Comparison of ENCODE assay signal across 26 mouse cellular contexts in genomic region chr6:50244967-50245366, GRCm38 (mm10). TPM values are rescaled to one million over a fixed set of nuclear protein-coding genes. Genes with fewer than 3 reads are reported as not detected.
A peak's percentile ranks its signal among the peaks of the same experiment; 100 is the strongest.
DNase-seq lines count a peak whose midpoint lies in the region; ATAC-seq and TF ChIP-seq lines count a peak whose summit lies in the region.
"Had no signal": no experiment of that assay in that cellular context is flagged by ENCODE, and none has a peak within 500 bp of the region (broad histone marks: within the 10 kb centered on the region; RNA-seq: fewer than 3 reads in every experiment).

No protein-coding gene starts in this region.

- peak; percentile 36 for DNase-seq in lung, postnatal 0 days (ENCODE audit: low spot score)
- DNase-seq in lung, postnatal 14 days = no peak
- peak; percentile 15 for DNase-seq in T-cell, adult 2 months (ENCODE audit: low spot score)
- DNase-seq in natural killer cell, adult 2 months (ENCODE audit: low spot score in 2 of 2) = peak; percentile 4 to 15
- no peak for DNase-seq in midbrain, postnatal 0 days (ENCODE audit: low spot score)
- no peak for DNase-seq in layer of hippocampus, postnatal 36 days
- no peak for DNase-seq in embryo, embryonic 10.5 days (ENCODE audit: low spot score)
- DNase-seq: adrenal gland, adult 2 months; cerebellum, adult 9-10 months; gastrocnemius, postnatal 36 days; kidney, postnatal 4 days; left cerebral cortex, postnatal 4 days; midbrain, embryonic 14.5 days; thymus, adult 18-20 months had no signal

- no peak overlapping the region for H3K9ac ChIP-seq in lung, postnatal 0 days (replicated peaks; ENCODE audit: low read depth)
- H3K9ac ChIP-seq in midbrain, postnatal 0 days (replicated peaks; ENCODE audit: low read length, poor library complexity, severe bottlenecking) = no peak overlapping the region
- H3K9ac ChIP-seq: embryonic facial prominence, embryonic 12.5 days; forebrain, embryonic 12.5 days; limb, embryonic 15.5 days; liver, embryonic 14.5 days; neural tube, embryonic 15.5 days had no signal

- H3K4me2 ChIP-seq in lung, postnatal 0 days (replicated peaks; ENCODE audit: low read depth, low read length) = no peak overlapping the region
- H3K4me2 ChIP-seq in midbrain, postnatal 0 days (ENCODE audit: low read depth, low read length, poor library complexity, severe bottlenecking) = no peak overlapping the region
- H3K4me2 ChIP-seq: embryonic facial prominence, embryonic 12.5 days; forebrain, embryonic 12.5 days; limb, embryonic 15.5 days; neural tube, embryonic 15.5 days had no signal

- H3K9me3 ChIP-seq in lung, postnatal 0 days (ENCODE audit: low read length) = no peaks in the 10 kb centered on the region
- no peaks in the 10 kb centered on the region for H3K9me3 ChIP-seq in midbrain, postnatal 0 days (ENCODE audit: low read length)
- H3K9me3 ChIP-seq: embryonic facial prominence, embryonic 12.5 days; forebrain, embryonic 12.5 days; heart, embryonic 10.5 days; hindbrain, embryonic 10.5 days; limb, embryonic 15.5 days; neural tube, embryonic 15.5 days had no signal

- 70% methylated on average over 4 of the region's 4 CpGs for WGBS in lung, postnatal 0 days
- 27% methylated on average over 3 of the region's 4 CpGs for WGBS in macrophage (ENCODE audit: missing documents)
- 89% methylated on average over 4 of the region's 4 CpGs for WGBS in midbrain, postnatal 0 days

- no peak for TF ChIP-seq CTCF in lung, postnatal 0 days (IDR thresholded peaks at IDR 0.05)
- no peak for TF ChIP-seq CTCF in midbrain, postnatal 0 days (IDR thresholded peaks at IDR 0.05)

- no peak overlapping the region for H3K27ac ChIP-seq in lung, postnatal 0 days (ENCODE audit: low read length)
- 0 out of 2 replicates have a peak overlapping the region, but pooled peaks have one; percentile 2 for H3K27ac ChIP-seq in macrophage
- H3K27ac ChIP-seq in midbrain, postnatal 0 days (ENCODE audit: low read depth, low read length) = no peak overlapping the region
- H3K27ac ChIP-seq: embryonic facial prominence, embryonic 12.5 days; forebrain, embryonic 12.5 days; heart, embryonic 10.5 days; hindbrain, embryonic 10.5 days; left cerebral cortex, adult 2 months; limb, embryonic 15.5 days; liver, embryonic 14.5 days; neural tube, embryonic 15.5 days had no signal

- no peaks in the 10 kb centered on the region for H3K27me3 ChIP-seq in lung, postnatal 0 days (replicated peaks; ENCODE audit: insufficient read depth, low read length)
- no peaks in the 10 kb centered on the region for H3K27me3 ChIP-seq in midbrain, postnatal 0 days (ENCODE audit: insufficient read depth, low read length)
- H3K27me3 ChIP-seq: embryonic facial prominence, embryonic 12.5 days; forebrain, embryonic 12.5 days; limb, embryonic 15.5 days; neural tube, embryonic 15.5 days; Patski had no signal

- ATAC-seq in lung, postnatal 0 days = no peak
- no peak for ATAC-seq in midbrain, postnatal 0 days (ENCODE audit: low FRiP score)
- ATAC-seq: hindbrain, embryonic 16.5 days; Patski had no signal

- H3K79me2 ChIP-seq in macrophage (ENCODE audit: inconsistent target) = no peaks in the 10 kb centered on the region

- no peaks in the 10 kb centered on the region for H3K36me3 ChIP-seq in lung, postnatal 0 days (ENCODE audit: insufficient read depth, low read length)
- H3K36me3 ChIP-seq in macrophage (ENCODE audit: inconsistent target) = no peaks in the 10 kb centered on the region
- H3K36me3 ChIP-seq in midbrain, postnatal 0 days (ENCODE audit: insufficient read depth, low read length) = no peaks in the 10 kb centered on the region
- H3K36me3 ChIP-seq: embryonic facial prominence, embryonic 12.5 days; forebrain, embryonic 12.5 days; heart, embryonic 10.5 days; hindbrain, embryonic 10.5 days; limb, embryonic 15.5 days had no signal

- no peaks in the 10 kb centered on the region for H3K4me1 ChIP-seq in lung, postnatal 0 days (ENCODE audit: insufficient read depth, low read depth, low read length)
- no peaks in the 10 kb centered on the region for H3K4me1 ChIP-seq in midbrain, postnatal 0 days (ENCODE audit: insufficient read depth, low read length)
- H3K4me1 ChIP-seq: embryonic facial prominence, embryonic 12.5 days; forebrain, embryonic 12.5 days; hindbrain, embryonic 10.5 days; limb, embryonic 15.5 days; neural tube, embryonic 15.5 days had no signal

- no peak for TF ChIP-seq EP300 in lung, postnatal 0 days (IDR thresholded peaks at IDR 0.05)

- no peak overlapping the region for H3K4me3 ChIP-seq in lung, postnatal 0 days (ENCODE audit: low read depth, low read length)
- H3K4me3 ChIP-seq in macrophage (ENCODE audit: inconsistent target) = no peak overlapping the region
- no peak overlapping the region for H3K4me3 ChIP-seq in midbrain, postnatal 0 days (ENCODE audit: low read depth, low read length)
- H3K4me3 ChIP-seq: embryonic facial prominence, embryonic 12.5 days; forebrain, embryonic 12.5 days; heart, embryonic 10.5 days; hindbrain, embryonic 10.5 days; left cerebral cortex, adult 2 months; limb, embryonic 15.5 days; myocyte; neural tube, embryonic 15.5 days had no signal

RNA-seq across cellular contexts. Expression of gene Gsdme, which starts 18.7 kb away (rescaled TPM):
- polyA plus RNA-seq in lung, postnatal 0 days (2015; fragmentation: Nextera tagmentation; extraction: Ambion mirVana) = 13.2 and 14.8 TPM in 2 replicates
- total RNA-seq in macrophage (2018; cell fraction: chromatin; rRNA removed) = 1 to 10 TPM in 24 of 26 experiments, under 1 TPM in 2; 0.67 to 9.3 (median 3.3) TPM
- total RNA-seq in macrophage (2018; cell fraction: cytosol; rRNA removed) = 1 to 10 TPM; 2.7 to 5.4 (median 4.1) TPM
- total RNA-seq in macrophage (2018; cell fraction: nucleus; rRNA removed) = 10 to 100 TPM in 1 of 26 experiments, 1 to 10 TPM in 25; 1.4 to 18.3 (median 3.7) TPM
- 3.0 to 13.4 TPM (median 4.4 TPM) in 3 replicates for polyA plus RNA-seq in macrophage (2018)
- total RNA-seq in midbrain, postnatal 0 days (2014; rRNA removed) = 22.7 and 25.8 TPM in 2 replicates
- polyA plus RNA-seq in midbrain, postnatal 0 days (2015; fragmentation: Nextera tagmentation; extraction: Ambion mirVana) = 88.6 and 89.5 TPM in 2 replicates
- total RNA-seq in layer of hippocampus, postnatal 36 days (2021) = 10 to 100 TPM; 10.0 to 10.3 TPM

Comparison
In these comparisons a context has a peak if more than half of its experiments do, and no peak if none do; other contexts are left out.
1. DNase-seq: peak in lung, postnatal 0 days (single experiment), T-cell, adult 2 months (single experiment) and natural killer cell, adult 2 months (2 of 2); none in lung, postnatal 14 days (single experiment), midbrain, postnatal 0 days (single experiment), layer of hippocampus, postnatal 36 days (0 of 2) and embryo, embryonic 10.5 days (single experiment).